Comparison of ENCODE assay signal across 13 mouse cellular contexts in genomic region chr1:144005648-144006047, GRCm38 (mm10).
"Had no signal": no experiment of that assay in that cellular context is flagged by ENCODE, and none has a peak within 500 bp of the region (broad histone marks: within the 10 kb centered on the region; RNA-seq: fewer than 3 reads in every experiment).

No protein-coding gene starts in this region.

- H3K9ac ChIP-seq: limb, embryonic 15.5 days; stomach, embryonic 15.5 days had no signal

- H3K27me3 ChIP-seq: limb, embryonic 15.5 days; lung, embryonic 15.5 days; midbrain, embryonic 13.5 days; stomach, embryonic 15.5 days had no signal

- H3K27ac ChIP-seq: limb, embryonic 15.5 days; liver, embryonic 12.5 days; lung, embryonic 15.5 days; midbrain, embryonic 13.5 days; stomach, embryonic 15.5 days had no signal

- H3K36me3 ChIP-seq: limb, embryonic 15.5 days; liver, embryonic 12.5 days; stomach, embryonic 15.5 days had no signal

- DNase-seq: kidney, adult 18-20 months; kidney, postnatal 10 days; layer of hippocampus, postnatal 36 days; lung, postnatal 14 days; right cerebral cortex, postnatal 4 days; spleen, adult 18-20 months; thymus, adult 2 months; thymus, postnatal 25 days had no signal

- H3K9me3 ChIP-seq: limb, embryonic 15.5 days; liver, embryonic 12.5 days; lung, embryonic 15.5 days; midbrain, embryonic 13.5 days; stomach, embryonic 15.5 days had no signal

- ATAC-seq: liver, embryonic 12.5 days; midbrain, embryonic 13.5 days had no signal
